Mouse (Mus musculus) layer of hippocampus, adult 8-10 months (tissue): Measurements from ENCODE around the gene Chil4. TPM values are rescaled to one million over a fixed set of nuclear protein-coding genes. Genes with fewer than 3 reads are reported as not detected.
"Not testable (repeated sequence)": the region's sequence is repeated elsewhere in the genome, so short reads cannot be mapped to it uniquely, and the experiment has no call there.

ENCODE experiments used
- DNase-seq, 2 experiments: peaks; one replicate each; pipeline ENCODE4 v3.0.0; 2022; ENCODE audit warnings: low spot score in 2 of 2
- total RNA-seq, 4 experiments: library from RNA; stranded (reverse); gene quantifications; 2 replicates each; pipeline ENCODE4 v1.2.4; 2022

The Chil4 gene
- not detected for total RNA-seq

DNA sequence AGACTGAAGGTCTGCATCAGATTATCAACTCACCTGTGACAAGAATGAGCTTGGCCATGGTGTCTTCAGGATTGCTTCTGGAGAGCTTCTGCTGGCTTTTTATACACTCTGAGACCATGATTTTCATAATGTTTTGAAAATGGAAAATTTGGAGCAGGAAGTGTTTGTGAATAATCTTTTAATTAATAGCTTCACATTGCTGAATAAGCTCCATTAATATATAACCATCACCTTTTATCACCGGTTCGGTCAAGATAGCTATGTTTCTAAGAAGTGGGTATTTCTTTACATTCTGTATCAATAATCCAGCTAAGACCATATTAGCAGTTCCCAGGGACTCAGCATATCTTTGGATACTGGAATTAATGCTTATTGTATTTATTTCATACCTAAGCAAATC is at the start of gene Chil4:
Gene Chil4, minus strand, starts transcription at position 101 of the 400 bp plus-strand sequence.
- no peak for DNase-seq

GRCm38 (mm10) chr3:106265854-106266253 is 46.5 kb upstream of the Chil4 start:
- no peak for DNase-seq

GRCm38 (mm10) chr3:106264854-106265253 is 45.5 kb upstream of the Chil4 start:
- DNase-seq, result no peak

DNA sequence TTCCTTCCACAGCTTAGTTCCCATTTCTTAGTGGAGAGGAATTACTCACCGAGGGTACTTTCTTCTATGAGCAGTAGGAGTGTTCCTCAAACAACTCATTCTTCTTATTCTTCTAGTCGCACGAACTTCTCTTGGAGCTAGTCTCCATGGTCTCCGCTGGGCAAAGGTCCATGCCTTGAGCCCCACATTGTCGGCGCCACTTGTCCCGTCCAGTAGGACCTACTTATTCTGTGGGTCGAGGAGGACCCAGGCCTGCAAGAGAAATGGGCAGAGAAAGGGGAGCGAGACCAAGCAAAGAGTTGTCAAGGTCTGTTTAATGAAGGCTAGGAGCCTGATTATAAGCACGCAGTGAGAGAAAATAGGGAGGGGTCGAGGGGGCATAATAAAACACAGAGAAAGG is 37.8 kb upstream of the Chil4 start:
- not testable (repeated sequence) for DNase-seq

- DNase-seq, result no peak
Observed at GRCm38 (mm10) chr3:106252719-106253118, 33.4 kb upstream of the Chil4 start.

GRCm38 (mm10) chr3:106250763-106251399 is 31.6 kb upstream of the Chil4 start:
- DNase-seq, result not testable (repeated sequence)

GRCm38 (mm10) chr3:106247369-106247768 is 28.1 kb upstream of the Chil4 start:
- DNase-seq, result not testable (repeated sequence)

DNA sequence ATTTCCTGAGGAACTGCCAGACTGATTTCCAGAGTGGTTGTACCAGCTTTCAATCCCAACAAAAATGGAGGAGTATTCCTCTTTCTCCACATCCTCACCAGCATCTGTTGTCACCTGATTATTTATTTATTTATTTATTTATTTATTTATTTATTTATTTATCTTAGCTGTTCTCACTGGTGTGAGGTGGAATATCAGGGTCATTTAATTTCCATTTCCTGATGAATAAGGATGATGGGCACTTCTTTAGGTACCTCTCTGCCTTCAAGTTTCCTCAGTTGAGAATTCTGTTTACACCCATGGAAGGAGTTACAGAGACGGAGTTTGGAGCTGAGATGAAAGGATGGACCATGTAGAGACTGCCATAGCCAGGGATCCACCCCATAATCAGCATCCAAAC is 20.9 kb upstream of the Chil4 start:
- not testable (repeated sequence) for DNase-seq

GRCm38 (mm10) chr3:106239196-106239791 is 20.0 kb upstream of the Chil4 start:
- DNase-seq, result no peak

GRCm38 (mm10) chr3:106223391-106223790 is 4.1 kb upstream of the Chil4 start:
- not testable (repeated sequence) for DNase-seq

GRCm38 (mm10) chr3:106221625-106222265 is 2.4 kb upstream of the Chil4 start:
- no peak for DNase-seq

DNA sequence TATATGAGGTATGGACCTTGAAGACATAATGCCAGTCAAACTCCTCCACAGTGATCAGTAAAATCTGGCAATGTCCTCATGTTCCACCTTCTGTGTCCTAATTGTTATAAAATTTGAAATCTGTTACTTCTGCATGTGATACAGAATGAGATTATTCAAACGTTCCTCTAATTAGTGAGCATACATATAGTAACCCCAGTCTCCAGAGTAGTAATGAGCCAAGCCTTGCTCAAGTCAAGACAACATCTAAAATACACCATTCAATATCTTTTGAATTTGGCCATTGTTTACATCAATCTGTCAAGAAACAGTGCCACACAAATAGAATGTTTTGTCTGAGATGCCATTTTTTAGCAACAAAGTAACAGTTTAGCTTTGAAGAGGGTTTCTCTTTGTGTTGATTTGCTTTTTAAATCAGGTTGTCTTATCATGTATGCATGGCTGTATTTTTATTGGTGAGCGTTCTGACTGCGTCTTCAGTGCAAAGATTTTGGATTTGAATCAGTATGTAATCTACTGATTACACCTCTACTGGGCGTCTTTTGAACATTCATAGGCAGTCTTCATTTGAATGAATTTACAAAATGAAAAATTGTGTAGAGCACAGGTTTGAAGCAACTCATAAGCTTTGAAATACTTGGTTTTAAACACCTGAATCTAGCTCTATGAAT is 888 bp downstream of the Chil4 start:
- not testable (repeated sequence) for DNase-seq

- not testable (repeated sequence) for DNase-seq
Observed at GRCm38 (mm10) chr3:106198030-106198429, 21.3 kb downstream of the Chil4 start.

- DNase-seq, result not testable (repeated sequence)
Observed at GRCm38 (mm10) chr3:106197246-106197645, 22.1 kb downstream of the Chil4 start.

- DNase-seq, result no peak
Observed at GRCm38 (mm10) chr3:106196276-106196675, 23.0 kb downstream of the Chil4 start.

- DNase-seq, result no peak
Observed at GRCm38 (mm10) chr3:106195486-106195885, 23.8 kb downstream of the Chil4 start.

DNA sequence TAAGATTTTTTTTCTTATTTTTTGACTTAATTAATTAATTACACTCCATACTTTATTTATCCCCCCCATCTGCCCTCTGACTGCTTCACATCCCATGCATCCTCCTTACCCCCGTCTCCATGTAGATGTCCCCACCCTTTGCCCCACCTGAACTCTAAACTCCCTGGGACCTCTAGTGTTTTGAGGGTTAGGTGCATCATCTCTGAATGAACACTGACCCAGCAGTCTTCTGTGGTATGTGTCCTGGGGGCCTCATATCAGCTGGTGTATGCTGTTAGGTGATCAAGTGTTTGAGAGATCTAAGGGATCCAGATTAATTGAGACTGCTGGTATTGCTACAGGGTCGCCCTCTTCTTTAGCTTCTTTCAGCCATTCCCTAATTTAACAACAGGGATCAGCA is 31.3 kb downstream of the Chil4 start:
- DNase-seq, result no peak

- no peak for DNase-seq
Observed at GRCm38 (mm10) chr3:106177509-106178189, 41.7 kb downstream of the Chil4 start.

DNA sequence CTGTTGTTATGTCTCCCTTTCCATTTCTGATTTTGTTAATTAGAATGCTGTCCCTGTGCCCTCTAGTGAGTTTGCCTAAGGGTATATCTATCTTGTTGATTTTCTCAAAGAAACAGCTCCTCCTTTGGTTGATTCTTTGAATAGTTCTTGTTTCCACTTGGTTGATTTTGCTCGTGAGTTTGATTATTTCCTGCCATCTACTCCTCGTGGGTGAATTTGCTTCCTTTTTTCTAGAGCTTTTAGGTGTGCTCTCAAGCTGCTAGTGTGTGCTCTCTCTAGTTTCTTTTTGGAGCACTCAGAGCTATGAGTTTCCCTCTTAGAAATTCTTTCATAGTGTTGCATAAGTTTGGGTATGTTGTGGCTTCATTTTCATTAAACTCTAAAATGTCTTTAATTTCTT is 44.3 kb downstream of the Chil4 start:
- not testable (repeated sequence) for DNase-seq

GRCm38 (mm10) chr3:106172506-106172905 is 46.8 kb downstream of the Chil4 start:
- DNase-seq, result not testable (repeated sequence)

GRCm38 (mm10) chr3:106171135-106171731 is 48.1 kb downstream of the Chil4 start:
- DNase-seq, result no peak
